Mouse (Mus musculus) heart, postnatal 0 days (tissue): ENCODE measurements around the gene Zbtb8os. TPM values are rescaled to one million over a fixed set of nuclear protein-coding genes. Genes with fewer than 3 reads are reported as not detected.
A peak's percentile ranks its signal among the peaks of the same experiment; 100 is the strongest.

ENCODE experiments used
- ATAC-seq: fragments of 200-750 bp; cut with Nextera tagmentation; 2 replicates; pipeline ENCODE4 v1.8.0; 2017; ENCODE audit warnings: low read depth, moderate number of reproducible peaks, moderate library complexity; ENCODE audit not compliant: insufficient read depth
- DNase-seq: peaks from one replicate; pipeline ENCODE4 v3.0.0-alpha.2; 2016; ENCODE audit warnings: low spot score
- H3K27ac ChIP-seq: fragments of 300-500 bp; sonication (generic); 2 replicates; pipeline ENCODE4 v1.5.1; 2014; ENCODE audit warnings: low read depth, mild to moderate bottlenecking
- H3K27me3 ChIP-seq: fragments of 300-500 bp; sonication (generic); 2 replicates; pipeline ENCODE4 v1.6.1; 2014; ENCODE audit warnings: low read length, mixed read lengths; ENCODE audit not compliant: control insufficient read depth, insufficient read depth
- H3K36me3 ChIP-seq: fragments of 300-500 bp; sonication (generic); replicated peaks from 2 replicates; pipeline ENCODE4 v1.6.1; 2014; ENCODE audit warnings: low read length, mixed read lengths; ENCODE audit not compliant: control insufficient read depth, insufficient read depth
- H3K4me1 ChIP-seq: fragments of 300-500 bp; sonication (generic); 2 replicates; pipeline ENCODE4 v1.6.1; 2014; ENCODE audit warnings: antibody characterized with exemption; ENCODE audit not compliant: control insufficient read depth, insufficient read depth
- H3K4me2 ChIP-seq: fragments of 300-500 bp; sonication (generic); 2 replicates; pipeline ENCODE4 v1.6.1; 2014; ENCODE audit warnings: low read depth, mild to moderate bottlenecking, low read length, moderate library complexity
- H3K4me3 ChIP-seq: fragments of 300-500 bp; sonication (generic); 2 replicates; pipeline ENCODE4 v1.5.1; 2014; ENCODE audit warnings: low read depth, low read length
- H3K9ac ChIP-seq: fragments of 300-500 bp; sonication (generic); replicated peaks from 2 replicates; pipeline ENCODE4 v1.6.1; 2014; ENCODE audit warnings: low read depth, low read length, mixed read lengths
- H3K9me3 ChIP-seq: fragments of 300-500 bp; sonication (generic); replicated peaks from 2 replicates; pipeline ENCODE4 v1.6.1; 2016; ENCODE audit warnings: low read length; ENCODE audit not compliant: control insufficient read depth
- CTCF ChIP-seq: IDR thresholded peaks from 2 replicates; pipeline ENCODE4 v1.5.1; 2016; ENCODE audit warnings: antibody characterized with exemption, control low read depth, low read depth
- EP300 ChIP-seq: IDR thresholded peaks from 2 replicates; pipeline ENCODE4 v1.6.1; 2016; ENCODE audit warnings: antibody characterized with exemption, low read depth
- WGBS: fragments of 180-500 bp; shearing (Covaris S2); extraction: QIAGEN DNeasy Blood & Tissue Kit; methylation state at CpG from one replicate; pipeline ENCODE4 v1.1.7; 2014; 5-methylcytosine and 5-hydroxymethylcytosine counted together
- polyA plus RNA-seq: library from polyadenylated mRNA; unstranded; fragments of >200 nt; fragmentation: Nextera tagmentation; extraction: Ambion mirVana; gene quantifications from 2 replicates; pipeline ENCODE4 v1.2.1, GENCODE M21; 2015
- total RNA-seq: library from RNA; depleted of rRNA; stranded (reverse); fragments of >200 nt; gene quantifications from 2 replicates; pipeline ENCODE4 v1.2.3, GENCODE M21; 2014; ENCODE audit warnings: low replicate concordance

Gene Zbtb8os
- total and polyA plus RNA-seq, 2 experiments from 2014 or later, result 13.5 to 32.2 TPM

DNA sequence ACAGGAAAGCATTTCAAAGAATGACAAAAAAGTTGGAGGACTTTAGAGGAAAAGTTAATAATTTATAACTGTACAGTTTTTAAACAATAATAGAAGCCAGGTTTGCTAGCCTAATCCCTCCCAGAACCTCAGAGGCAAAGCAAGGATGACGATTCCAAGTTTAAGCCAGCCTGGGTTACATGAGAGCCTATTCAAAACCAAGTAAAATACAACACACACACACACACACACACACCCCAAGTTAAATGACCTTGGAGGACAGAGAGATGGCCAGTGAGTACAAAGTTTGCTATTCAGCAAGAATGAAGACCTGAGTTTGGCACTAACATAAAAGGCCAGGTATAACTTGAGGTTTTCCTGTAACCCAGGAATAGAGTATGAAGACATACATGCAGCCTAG lies 9.3 kb upstream of the Zbtb8os start:
- no peak for DNase-seq
- H3K9me3 ChIP-seq, result no peaks in the 10 kb centered on the region
- WGBS, result 59% methylated on average over 1 of the region's 1 CpGs
- H3K27ac ChIP-seq, result no peak overlapping the region
- H3K36me3 ChIP-seq, result peaks cover 68% of the 10 kb centered on the region
- H3K4me1 ChIP-seq, result peaks cover 7% of the 10 kb centered on the region; the same call in 1 of the 2 replicates
- H3K9ac ChIP-seq, result no peak overlapping the region
- no peaks in the 10 kb centered on the region for H3K27me3 ChIP-seq
- ATAC-seq, result no peak
- no peak for TF ChIP-seq CTCF
- TF ChIP-seq EP300, result no peak
- no peak overlapping the region for H3K4me3 ChIP-seq
- no peak overlapping the region for H3K4me2 ChIP-seq

DNA sequence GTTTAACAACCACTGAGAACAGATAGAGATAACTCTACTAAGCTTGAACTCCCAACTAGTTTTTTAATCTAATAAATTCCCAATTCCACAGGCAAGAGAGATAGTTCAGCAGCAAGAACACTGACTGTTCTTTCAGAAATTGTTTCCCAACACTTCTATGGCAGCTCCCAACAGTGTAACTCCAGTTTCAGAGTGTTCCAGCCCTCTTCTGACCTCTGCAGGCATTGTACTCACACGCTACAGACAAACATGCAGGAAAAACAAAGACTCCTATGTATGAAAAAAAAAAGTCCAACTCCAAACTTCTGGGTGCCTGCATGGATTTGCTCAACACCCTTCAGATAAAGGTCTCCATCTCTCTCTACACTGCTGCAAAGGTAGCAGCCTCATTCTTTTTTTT lies 2.6 kb upstream of the Zbtb8os start:
- Histone ChIP-seq H3K4me3 (no peak overlapping the region), H3K36me3 (peaks cover 29% of the 10 kb centered on the region), H3K9ac (no peak overlapping the region), H3K27me3 (no peaks in the 10 kb centered on the region), H3K27ac (no peak overlapping the region), H3K9me3 (no peaks in the 10 kb centered on the region), H3K4me2 (peak overlapping the region; percentile 15; the same call in 1 of the 2 replicates), H3K4me1 (peaks cover 27% of the 10 kb centered on the region)
- no peak for TF ChIP-seq EP300
- no peak for TF ChIP-seq CTCF
- DNase-seq (no peak), ATAC-seq (no peak)
- 16% methylated on average over 1 of the region's 1 CpGs for WGBS

DNA sequence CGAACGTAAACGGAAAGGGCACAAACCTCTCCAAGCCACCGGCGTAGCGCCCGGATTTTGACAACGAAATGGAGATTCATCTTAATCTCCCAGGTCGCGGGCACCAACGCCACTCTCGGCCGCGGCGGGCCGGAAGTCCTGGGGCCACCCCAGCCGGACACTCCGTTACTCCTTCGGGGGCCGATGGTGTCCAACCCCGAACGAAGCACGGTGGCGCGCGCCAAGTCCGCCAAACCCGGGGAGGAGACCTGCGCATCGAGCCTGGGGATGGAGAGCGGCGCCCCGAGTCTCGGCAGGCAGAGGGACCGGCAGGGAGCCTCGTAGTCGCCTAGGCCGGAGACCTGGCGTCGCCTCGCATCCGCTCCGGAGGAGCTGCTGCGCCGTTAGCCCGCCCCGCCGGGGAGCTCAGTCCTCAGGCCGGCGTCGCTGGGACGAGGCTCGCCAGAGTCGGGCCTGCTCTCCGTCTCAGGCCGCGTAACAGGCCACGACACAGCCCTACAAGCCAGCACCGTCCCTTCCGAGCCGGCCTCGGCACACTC lies 749 bp upstream of the Zbtb8os start:
- DNase-seq (no peak), ATAC-seq (peak; percentile 51)
- TF ChIP-seq CTCF (no peak), EP300 (no peak; the same call in 1 of the 2 replicates)
- Histone ChIP-seq H3K36me3 (peaks cover 15% of the 10 kb centered on the region; the same call in 1 of the 2 replicates), H3K4me2 (peak overlapping the region; percentile 83), H3K9ac (peak overlapping the region; percentile 94), H3K4me1 (peaks cover 27% of the 10 kb centered on the region), H3K4me3 (peak overlapping the region; percentile 83), H3K9me3 (no peaks in the 10 kb centered on the region), H3K27me3 (no peaks in the 10 kb centered on the region), H3K27ac (peak overlapping the region; percentile 100)
- under 1% methylated on average over 61 of the region's 62 CpGs for WGBS

DNA sequence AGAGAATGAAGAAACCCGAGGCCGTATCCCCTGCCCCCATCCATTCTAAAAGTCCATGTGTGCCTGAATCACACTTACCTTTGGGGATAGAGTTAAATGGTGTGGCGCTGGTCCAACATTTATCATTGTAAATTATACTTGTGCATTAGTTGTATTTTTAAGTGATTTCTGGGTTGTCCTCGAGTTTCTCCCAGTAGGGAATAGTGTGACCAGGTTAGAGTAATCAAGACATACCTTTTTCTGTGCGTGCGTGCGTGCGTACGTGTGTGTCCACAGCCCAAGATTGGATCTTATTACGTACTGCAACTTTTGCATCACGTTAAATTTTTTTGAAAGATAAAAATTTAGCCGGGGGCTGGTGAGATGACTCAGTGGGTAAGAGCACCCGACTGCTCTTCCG lies 796 bp downstream of the Zbtb8os start:
- H3K27ac ChIP-seq, result peak overlapping the region; percentile 100
- DNase-seq (no peak), ATAC-seq (no peak)
- peak overlapping the region; percentile 58 for H3K9ac ChIP-seq
- H3K4me3 ChIP-seq, result peak overlapping the region; percentile 83
- H3K36me3 ChIP-seq, result peaks cover 7% of the 10 kb centered on the region; the same call in 1 of the 2 replicates
- WGBS, result 44% methylated on average over 14 of the region's 14 CpGs
- no peaks in the 10 kb centered on the region for H3K9me3 ChIP-seq
- H3K27me3 ChIP-seq, result no peaks in the 10 kb centered on the region
- H3K4me2 ChIP-seq, result peak overlapping the region; percentile 70
- TF ChIP-seq EP300 (no peak), CTCF (no peak)
- H3K4me1 ChIP-seq, result peaks cover 27% of the 10 kb centered on the region

DNA sequence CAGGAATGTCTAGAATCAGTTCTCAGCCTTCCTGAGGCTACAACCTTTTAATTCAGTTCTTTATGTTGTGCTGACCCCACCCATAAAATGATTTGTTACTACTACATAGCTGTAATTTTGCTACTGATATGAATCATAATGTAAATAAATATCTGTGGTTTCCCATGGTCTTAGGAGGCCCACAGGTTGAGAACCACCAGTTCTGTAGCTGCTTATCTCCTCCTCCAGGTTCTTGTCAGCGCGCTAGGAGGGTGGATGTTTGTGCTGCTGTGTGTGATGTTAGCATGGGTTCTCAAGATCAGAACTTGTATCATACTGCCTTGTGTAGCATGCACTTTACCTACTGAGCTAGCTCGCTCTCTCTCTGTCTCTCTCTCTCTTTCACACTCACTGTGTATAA lies 4.2 kb downstream of the Zbtb8os start:
- Histone ChIP-seq H3K9me3 (0 out of 2 replicates have a peak, but pooled peaks cover 2% of the 10 kb centered on the region), H3K9ac (no peak overlapping the region), H3K4me1 (peaks cover 4% of the 10 kb centered on the region), H3K36me3 (peaks cover 29% of the 10 kb centered on the region), H3K4me3 (no peak overlapping the region), H3K27me3 (no peaks in the 10 kb centered on the region), H3K4me2 (no peak overlapping the region), H3K27ac (no peak overlapping the region)
- TF ChIP-seq CTCF (no peak), EP300 (no peak)
- ATAC-seq (no peak), DNase-seq (no peak)
- 89% methylated on average over 3 of the region's 3 CpGs for WGBS

DNA sequence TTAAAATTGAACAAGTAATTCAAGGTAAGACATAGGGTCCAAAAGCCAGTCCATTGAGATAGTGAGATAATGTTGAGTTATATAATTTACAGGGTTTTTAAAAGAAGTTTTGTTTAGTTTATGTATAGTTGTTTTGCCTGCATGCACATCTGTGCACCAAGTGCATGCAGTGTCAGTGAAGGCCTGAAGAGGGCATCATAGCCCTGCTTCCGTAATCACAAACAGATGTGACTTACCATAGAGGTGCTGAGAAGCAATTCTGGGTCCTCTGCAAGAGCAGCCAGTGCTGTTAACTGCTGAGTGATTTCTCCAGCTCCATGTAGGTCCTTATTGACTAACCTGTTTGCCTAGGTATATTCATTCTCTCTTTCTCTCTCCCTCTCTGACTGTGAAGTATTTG lies 6.4 kb downstream of the Zbtb8os start:
- Histone ChIP-seq H3K27me3 (no peaks in the 10 kb centered on the region), H3K4me3 (no peak overlapping the region), H3K27ac (no peak overlapping the region), H3K9me3 (0 out of 2 replicates have a peak, but pooled peaks cover 2% of the 10 kb centered on the region), H3K9ac (no peak overlapping the region), H3K4me1 (no peaks in the 10 kb centered on the region), H3K36me3 (peaks cover 29% of the 10 kb centered on the region), H3K4me2 (no peak overlapping the region)
- TF ChIP-seq EP300 (no peak), CTCF (no peak)
- no peak for DNase-seq
- ATAC-seq, result no peak
- WGBS, result 68% methylated on average over 1 of the region's 1 CpGs
